Mouse (Mus musculus) layer of hippocampus, postnatal 36 days (tissue): Measurements from ENCODE around the gene Gm11020. TPM values are rescaled to one million over a fixed set of nuclear protein-coding genes. Genes with fewer than 3 reads are reported as not detected.
A peak's percentile ranks its signal among the peaks of the same experiment; 100 is the strongest.
"Not testable (repeated sequence)": the region's sequence is repeated elsewhere in the genome, so short reads cannot be mapped to it uniquely, and the experiment has no call there.

Experiments used
- DNase-seq, 2 experiments: peaks; one replicate each; pipeline ENCODE4 v3.0.0; 2022
- total RNA-seq, 2 experiments: library from RNA; stranded (reverse); gene quantifications; 2 replicates each; pipeline ENCODE4 v1.2.3; 2021

Gm11020 gene
- not detected for total RNA-seq

- not testable (repeated sequence) for DNase-seq
Observed at GRCm38 (mm10) chr8:104321267-104321666, at the start of gene Gm11020. Gm11020 (plus strand) TSS chr8:104321567.

GRCm38 (mm10) chr8:104293081-104293480, 28.3 kb upstream of the Gm11020 start, which contains the start of gene Cmtm2a:
Cmtm2a (minus strand) TSS chr8:104293181.
- DNase-seq: not testable (repeated sequence)

GRCm38 (mm10) chr8:104294396-104294795, 27.0 kb upstream of the Gm11020 start:
- DNase-seq: no peak

- peak in 1 of 2 experiments; percentile 18 for DNase-seq
Observed at GRCm38 (mm10) chr8:104301577-104301976, 19.8 kb upstream of the Gm11020 start.

DNA sequence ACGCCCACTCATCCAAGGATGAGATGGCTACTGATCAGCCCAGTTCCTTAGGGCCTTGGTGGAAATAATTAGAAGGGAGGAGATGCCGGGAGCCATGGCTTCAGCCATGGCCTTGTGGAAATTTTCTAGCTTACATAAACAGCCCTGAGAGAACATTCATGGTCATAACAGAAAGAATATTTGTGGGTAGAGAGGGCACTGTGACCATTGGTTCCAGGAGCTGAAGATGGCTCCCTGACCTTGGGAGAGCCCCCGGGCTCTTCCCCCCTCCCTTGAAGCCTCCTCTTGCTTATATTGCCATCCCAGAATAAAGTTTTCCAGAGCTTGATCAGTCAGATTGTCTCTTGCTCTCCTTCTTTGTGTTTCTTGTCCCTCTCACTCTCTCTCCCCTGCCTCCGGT, 18.8 kb upstream of the Gm11020 start:
- DNase-seq: not testable (repeated sequence)

GRCm38 (mm10) chr8:104304962-104305361, 16.4 kb upstream of the Gm11020 start:
- no peak for DNase-seq

- DNase-seq: not testable (repeated sequence)
Observed at GRCm38 (mm10) chr8:104308341-104308740, 13.0 kb upstream of the Gm11020 start.

DNA sequence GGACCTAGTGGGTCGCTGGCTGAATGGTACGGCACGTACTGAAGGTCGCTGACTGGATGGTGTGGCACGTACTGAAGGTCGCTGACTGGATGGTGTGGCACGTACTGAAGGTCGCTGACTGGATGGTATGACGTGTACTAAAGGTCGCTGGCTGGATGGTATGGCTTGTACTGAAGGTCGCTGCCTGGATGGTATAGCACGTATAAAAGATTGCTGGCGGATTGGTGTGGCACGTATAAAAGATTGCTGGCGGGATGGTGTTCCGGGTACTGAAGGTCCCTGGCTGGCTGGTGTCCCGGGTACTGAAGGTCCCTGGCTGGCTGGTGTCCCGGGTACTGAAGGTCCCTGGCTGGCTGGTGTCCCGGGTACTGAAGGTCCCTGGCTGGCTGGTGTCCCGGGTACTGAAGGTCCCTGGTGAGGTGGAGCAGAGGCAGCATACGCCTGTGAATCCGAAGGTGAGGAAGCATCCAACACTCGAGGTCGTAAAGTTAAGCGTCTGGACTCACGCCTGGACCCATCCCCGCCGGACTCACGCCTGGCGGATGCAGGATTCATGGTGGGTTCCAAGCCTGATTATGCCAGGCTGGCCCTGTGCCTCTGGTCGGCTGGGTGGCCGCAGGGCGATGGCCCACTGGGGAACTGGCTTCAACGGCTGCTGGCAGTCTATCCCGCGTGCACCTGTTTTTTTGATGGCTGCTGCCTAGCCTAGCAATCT, 11.8 kb upstream of the Gm11020 start, which contains the start of the genes Gm45711 and Cmtm1:
TSS of gene Gm45711 (minus strand) at position 641 of the 715 bp plus-strand sequence.
TSS of gene Cmtm1 (minus strand) at position 705 of the 715 bp plus-strand sequence.
- DNase-seq: peak; percentile 30

- not testable (repeated sequence) for DNase-seq
Observed at GRCm38 (mm10) chr8:104312023-104312422, 9.3 kb upstream of the Gm11020 start.

- DNase-seq: no peak
Observed at GRCm38 (mm10) chr8:104313311-104313710, 8.1 kb upstream of the Gm11020 start.

- not testable (repeated sequence) for DNase-seq
Observed at GRCm38 (mm10) chr8:104321930-104322329, 563 bp downstream of the Gm11020 start, which contains the start of gene Cmtm2b. Cmtm2b (plus strand) TSS chr8:104322230.

GRCm38 (mm10) chr8:104332665-104333631, 11.6 kb downstream of the Gm11020 start:
- DNase-seq: no peak

DNA sequence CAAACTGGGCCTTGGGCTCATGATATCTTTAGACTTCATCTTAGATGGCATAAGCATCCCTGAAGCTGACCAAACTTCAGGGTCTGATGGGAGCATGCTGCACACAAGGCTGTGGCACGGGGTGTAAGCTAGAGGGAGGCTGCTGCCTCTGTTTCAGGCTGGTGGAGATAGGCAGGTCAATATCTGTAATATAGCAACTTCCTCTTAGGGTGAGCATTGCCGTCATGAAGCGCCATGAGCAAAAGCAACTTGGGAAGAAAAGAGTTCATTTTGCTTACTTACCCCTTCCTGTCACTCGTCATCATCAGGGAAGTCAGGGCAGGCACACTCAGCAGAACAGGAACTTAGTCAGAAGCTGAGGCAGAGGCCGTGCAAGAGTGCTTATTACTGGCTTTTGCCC, 12.4 kb downstream of the Gm11020 start:
- DNase-seq: no peak

DNA sequence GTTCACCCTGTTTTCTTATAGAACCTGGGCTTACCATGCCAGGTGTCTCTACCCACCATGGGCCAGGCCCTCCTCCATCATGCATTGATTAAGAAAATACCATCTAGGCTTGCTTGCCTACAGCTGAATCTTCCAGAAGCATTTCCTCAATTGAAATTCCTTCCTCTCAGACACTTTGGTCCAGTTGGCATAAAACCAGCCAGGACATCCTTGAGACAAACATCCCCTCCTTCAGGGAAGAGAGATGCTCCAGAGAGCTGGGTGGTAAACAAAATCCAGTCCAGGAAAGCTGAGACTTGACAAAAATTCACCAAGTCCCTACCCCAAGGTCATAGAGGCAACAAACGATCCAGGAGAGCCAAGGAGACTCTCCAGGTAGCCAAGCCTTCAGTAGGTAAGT, 12.8 kb downstream of the Gm11020 start:
- no peak for DNase-seq

DNA sequence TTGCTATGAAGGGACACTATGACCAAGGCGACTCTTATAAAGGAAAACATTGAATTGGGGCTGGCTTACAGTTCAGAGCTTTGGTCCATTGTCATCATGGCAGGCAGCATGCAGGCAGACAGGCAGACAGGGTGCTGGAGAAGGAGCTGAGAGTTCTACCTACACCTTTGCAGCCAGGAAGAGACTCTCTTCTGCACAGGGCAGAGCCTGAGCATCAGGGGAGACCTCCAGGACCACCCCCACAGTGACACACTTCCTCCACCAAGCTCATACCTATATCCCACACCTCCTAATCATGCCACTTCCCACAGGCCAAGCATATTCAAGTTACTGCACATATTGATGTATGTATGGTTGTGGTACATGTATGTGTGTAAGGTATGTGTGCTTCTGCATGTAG, 15.4 kb downstream of the Gm11020 start:
- DNase-seq: no peak

DNA sequence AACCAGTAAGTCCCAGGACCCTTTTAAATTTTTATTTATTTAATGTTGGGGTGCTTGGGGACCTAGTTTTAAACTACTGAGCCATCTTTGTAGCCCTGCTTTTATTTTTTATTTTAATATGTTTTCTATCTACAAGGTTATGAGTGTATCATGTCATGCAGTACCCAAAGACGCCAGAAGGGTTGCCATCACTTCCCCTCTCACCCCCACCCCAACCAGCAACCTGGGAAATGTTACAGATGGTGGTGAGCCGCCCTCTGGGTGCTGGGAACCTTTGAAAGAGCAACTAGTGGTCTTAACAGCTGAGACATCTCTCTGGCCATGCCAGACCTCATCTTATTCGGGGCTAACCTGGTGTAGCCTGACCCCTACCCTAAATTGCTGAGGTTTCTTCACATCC, 16.5 kb downstream of the Gm11020 start:
- DNase-seq: no peak

DNA sequence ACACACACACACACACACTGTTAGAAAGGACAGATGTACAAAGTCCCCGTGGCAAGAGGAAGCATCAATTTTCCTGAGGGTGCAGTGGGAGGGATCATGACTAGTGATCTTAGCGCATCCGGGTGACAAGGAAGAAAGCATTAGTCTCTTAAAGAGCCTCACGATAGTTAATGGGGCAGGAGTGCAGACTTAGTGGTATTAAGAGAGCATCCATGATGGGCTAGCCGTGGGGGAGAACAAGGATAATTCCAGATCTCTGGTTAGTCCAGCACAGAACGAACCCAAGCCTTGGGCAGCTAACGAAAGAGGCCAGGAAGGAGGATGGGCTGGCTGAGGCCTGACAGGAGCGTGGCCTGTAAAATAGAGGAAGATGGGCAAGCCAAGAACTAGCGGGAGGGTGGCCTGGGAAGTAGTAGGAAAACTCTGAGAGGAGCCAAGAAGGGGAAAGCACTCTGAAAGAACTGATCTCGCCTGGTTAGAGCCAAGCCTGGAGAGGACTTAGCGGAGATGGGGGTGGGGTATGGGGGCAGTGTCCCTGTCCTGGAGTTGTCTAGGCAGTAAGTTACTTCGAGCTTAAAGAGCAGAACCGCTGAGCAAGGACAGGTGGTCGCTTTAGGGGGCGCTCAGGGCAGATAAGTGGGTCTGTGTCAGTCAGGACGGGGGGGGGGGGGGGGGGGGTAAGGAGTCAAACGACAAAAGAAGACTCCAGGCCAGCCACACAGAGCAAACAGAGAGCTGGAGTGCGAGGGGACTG, 18.0 kb downstream of the Gm11020 start, which contains the start of gene Cmtm3:
TSS of gene Cmtm3 (plus strand) at position 182 of the 754 bp plus-strand sequence.
- DNase-seq: peak; percentile 21 to 27

DNA sequence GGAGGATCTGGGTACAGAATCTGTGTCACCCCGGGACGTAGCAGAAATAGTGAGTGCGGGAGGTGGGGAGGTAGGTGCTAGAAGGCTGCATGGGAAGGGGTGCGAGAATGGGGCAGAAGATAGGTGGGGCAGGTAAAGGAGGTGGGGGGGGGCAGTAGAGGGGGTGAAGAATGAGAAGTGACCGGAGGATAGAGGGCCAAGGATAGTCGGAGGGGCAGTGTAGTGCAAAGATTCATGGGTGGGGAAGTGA, 18.5 kb downstream of the Gm11020 start:
- DNase-seq: no peak

- peak; percentile 58 to 64 for DNase-seq
Observed at GRCm38 (mm10) chr8:104340233-104341105, 19.1 kb downstream of the Gm11020 start.

DNA sequence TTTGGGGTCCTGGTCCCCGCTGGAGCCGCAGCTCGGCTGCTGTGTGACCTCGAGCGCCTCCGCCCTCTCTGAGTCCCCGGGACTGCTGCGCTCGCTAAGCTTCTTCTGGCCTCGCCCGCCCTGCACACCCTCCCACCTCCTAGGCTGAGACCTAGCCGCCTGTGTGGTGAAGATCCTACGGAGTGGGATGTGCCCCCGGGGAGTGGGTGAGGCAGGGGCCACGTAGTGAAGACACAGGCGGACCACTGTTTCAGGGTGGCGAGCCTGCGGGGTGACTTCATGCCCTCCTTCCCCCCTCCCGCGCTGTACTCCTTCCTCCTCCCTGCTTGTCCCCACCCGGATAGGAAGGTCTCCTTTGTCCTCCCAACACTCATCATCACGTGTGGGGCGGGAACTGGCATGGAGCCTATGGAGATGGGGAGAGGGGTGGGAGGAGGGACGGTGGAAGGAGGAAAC, 19.8 kb downstream of the Gm11020 start:
- peak; percentile 14 to 18 for DNase-seq

DNA sequence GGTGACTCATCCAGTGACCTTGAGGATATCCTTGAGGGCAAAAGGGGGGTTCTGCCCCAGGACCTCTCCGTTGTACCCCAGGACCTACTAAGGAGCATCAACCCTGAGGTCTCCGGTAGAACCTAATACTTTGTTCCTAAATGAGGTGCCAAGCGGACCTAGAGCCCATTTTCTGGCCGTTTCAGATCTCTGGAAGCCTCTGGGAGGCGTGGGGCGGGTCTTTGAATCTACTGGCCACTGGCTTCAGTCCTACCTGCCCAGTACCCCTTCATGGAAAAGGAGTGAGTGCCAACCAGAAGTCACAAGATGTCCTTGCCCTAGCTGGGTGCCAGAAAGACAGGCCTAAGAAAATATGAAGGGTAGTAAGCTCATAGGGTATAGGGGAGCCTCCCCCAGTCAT, 20.3 kb downstream of the Gm11020 start:
- DNase-seq: no peak
